25 mouse cellular contexts compared by ENCODE assay signal in genomic region chr3:93128052-93128451, GRCm38 (mm10). TPM values are rescaled to one million over a fixed set of nuclear protein-coding genes. Genes with fewer than 3 reads are reported as not detected.
DNase-seq lines count a peak whose midpoint lies in the region; ATAC-seq and TF ChIP-seq lines count a peak whose summit lies in the region.
"Had no signal": no experiment of that assay in that cellular context is flagged by ENCODE, and none has a peak within 500 bp of the region (broad histone marks: within the 10 kb centered on the region; RNA-seq: fewer than 3 reads in every experiment).

No protein-coding gene starts in this region.

- H3K4me1 ChIP-seq in kidney, embryonic 14.5 days (ENCODE audit: control insufficient read depth, insufficient read depth, low read length), result no peaks in the 10 kb centered on the region
- no peaks in the 10 kb centered on the region for H3K4me1 ChIP-seq in embryonic facial prominence, embryonic 15.5 days
- H3K4me1 ChIP-seq in lung, postnatal 0 days (ENCODE audit: insufficient read depth, low read depth, low read length), result no peaks in the 10 kb centered on the region
- H3K4me1 ChIP-seq in stomach, embryonic 16.5 days (ENCODE audit: control insufficient read depth, insufficient read depth, low read length), result no peaks in the 10 kb centered on the region
- H3K4me1 ChIP-seq: forebrain, embryonic 12.5 days; megakaryocyte, embryonic 14.5 days; neural tube, embryonic 12.5 days had no signal

- ATAC-seq in kidney, embryonic 14.5 days (ENCODE audit: low FRiP score, low TSS enrichment), result peak; percentile 55; the same call in 1 of the 2 replicates
- ATAC-seq in embryonic facial prominence, embryonic 15.5 days (ENCODE audit: insufficient number of reproducible peaks, low FRiP score, low TSS enrichment, low read depth), result 0 out of 2 replicates have a peak, but pooled peaks have one; percentile 27
- peak; percentile 87 for ATAC-seq in lung, postnatal 0 days
- peak; percentile 57; the same call in 1 of the 2 replicates for ATAC-seq in stomach, embryonic 16.5 days (ENCODE audit: insufficient read depth, low FRiP score)
- ATAC-seq: inflammation-experienced regulatory T-cells, adult 6 months; liver, postnatal 0 days had no signal

- H3K27me3 ChIP-seq in kidney, embryonic 14.5 days (ENCODE audit: control insufficient read depth, insufficient read depth, low read length), result no peaks in the 10 kb centered on the region
- H3K27me3 ChIP-seq in embryonic facial prominence, embryonic 15.5 days, result no peaks in the 10 kb centered on the region
- no peaks in the 10 kb centered on the region for H3K27me3 ChIP-seq in lung, postnatal 0 days (replicated peaks; ENCODE audit: insufficient read depth, low read length)
- no peaks in the 10 kb centered on the region for H3K27me3 ChIP-seq in stomach, embryonic 16.5 days (ENCODE audit: control insufficient read depth, insufficient read depth, low read length)
- H3K27me3 ChIP-seq: forebrain, embryonic 12.5 days; megakaryocyte, embryonic 14.5 days; neural tube, embryonic 12.5 days had no signal

- peak; percentile 46 for TF ChIP-seq EP300 in lung, postnatal 0 days (IDR thresholded peaks at IDR 0.05)

- TF ChIP-seq CTCF in lung, postnatal 0 days (IDR thresholded peaks at IDR 0.05), result no peak

- H3K4me3 ChIP-seq in kidney, embryonic 14.5 days (ENCODE audit: low read length), result no peak overlapping the region
- no peak overlapping the region for H3K4me3 ChIP-seq in embryonic facial prominence, embryonic 15.5 days (replicated peaks)
- H3K4me3 ChIP-seq in lung, postnatal 0 days (ENCODE audit: low read depth, low read length), result no peak overlapping the region
- no peak overlapping the region for H3K4me3 ChIP-seq in stomach, embryonic 16.5 days (replicated peaks; ENCODE audit: low read length)
- H3K4me3 ChIP-seq: forebrain, embryonic 12.5 days; megakaryocyte, embryonic 14.5 days; neural tube, embryonic 12.5 days had no signal

- 7% methylated on average over 4 of the region's 4 CpGs for WGBS in kidney, embryonic 14.5 days
- 46% methylated on average over 4 of the region's 4 CpGs for WGBS in embryonic facial prominence, embryonic 15.5 days
- 14% methylated on average over 4 of the region's 4 CpGs for WGBS in lung, postnatal 0 days
- WGBS in stomach, embryonic 16.5 days, result 29% methylated on average over 4 of the region's 4 CpGs

- H3K36me3 ChIP-seq in kidney, embryonic 14.5 days (ENCODE audit: control insufficient read depth, insufficient read depth, low read length), result no peaks in the 10 kb centered on the region
- no peaks in the 10 kb centered on the region for H3K36me3 ChIP-seq in embryonic facial prominence, embryonic 15.5 days
- H3K36me3 ChIP-seq in lung, postnatal 0 days (ENCODE audit: insufficient read depth, low read length), result no peaks in the 10 kb centered on the region
- no peaks in the 10 kb centered on the region for H3K36me3 ChIP-seq in stomach, embryonic 16.5 days (ENCODE audit: control insufficient read depth, insufficient read depth, low read length)
- H3K36me3 ChIP-seq: forebrain, embryonic 12.5 days; neural tube, embryonic 12.5 days had no signal

- H3K9me3 ChIP-seq in kidney, embryonic 14.5 days (ENCODE audit: control insufficient read depth, low read length), result no peaks in the 10 kb centered on the region
- no peaks in the 10 kb centered on the region for H3K9me3 ChIP-seq in embryonic facial prominence, embryonic 15.5 days (replicated peaks)
- no peaks in the 10 kb centered on the region for H3K9me3 ChIP-seq in lung, postnatal 0 days (ENCODE audit: low read length)
- H3K9me3 ChIP-seq in stomach, embryonic 16.5 days (replicated peaks; ENCODE audit: control insufficient read depth, low read length), result no peaks in the 10 kb centered on the region
- H3K9me3 ChIP-seq: forebrain, embryonic 12.5 days; megakaryocyte, embryonic 14.5 days; neural tube, embryonic 12.5 days had no signal

- H3K4me2 ChIP-seq in kidney, embryonic 14.5 days (replicated peaks; ENCODE audit: low read depth, low read length), result no peak overlapping the region
- H3K4me2 ChIP-seq in embryonic facial prominence, embryonic 15.5 days (replicated peaks), result no peak overlapping the region
- no peak overlapping the region for H3K4me2 ChIP-seq in lung, postnatal 0 days (replicated peaks; ENCODE audit: low read depth, low read length)
- no peak overlapping the region for H3K4me2 ChIP-seq in stomach, embryonic 16.5 days (ENCODE audit: low read depth, low read length)
- H3K4me2 ChIP-seq: forebrain, embryonic 12.5 days; hindbrain, embryonic 14.5 days; neural tube, embryonic 12.5 days had no signal

- H3K9ac ChIP-seq in kidney, embryonic 14.5 days (ENCODE audit: low read depth, low read length), result no peak overlapping the region
- no peak overlapping the region for H3K9ac ChIP-seq in embryonic facial prominence, embryonic 15.5 days
- H3K9ac ChIP-seq in lung, postnatal 0 days (replicated peaks; ENCODE audit: low read depth), result no peak overlapping the region
- H3K9ac ChIP-seq in stomach, embryonic 16.5 days (ENCODE audit: low read length), result no peak overlapping the region
- H3K9ac ChIP-seq: forebrain, embryonic 12.5 days; hindbrain, embryonic 14.5 days; liver, postnatal 0 days; neural tube, embryonic 12.5 days had no signal

- H3K27ac ChIP-seq in kidney, embryonic 14.5 days (ENCODE audit: low read depth, low read length), result no peak overlapping the region
- peak overlapping the region; percentile 25; the same call in 1 of the 2 replicates for H3K27ac ChIP-seq in embryonic facial prominence, embryonic 15.5 days (replicated peaks)
- H3K27ac ChIP-seq in lung, postnatal 0 days (ENCODE audit: low read length), result no peak overlapping the region
- H3K27ac ChIP-seq in stomach, embryonic 16.5 days (ENCODE audit: low read length), result peak overlapping the region; percentile 72
- H3K27ac ChIP-seq: forebrain, embryonic 12.5 days; hindbrain, embryonic 14.5 days; neural tube, embryonic 12.5 days had no signal

- no peak for DNase-seq in kidney, postnatal 36 days
- DNase-seq in lung, postnatal 0 days (ENCODE audit: low spot score), result peak; percentile 83
- DNase-seq in layer of hippocampus, adult 11-12 months (ENCODE audit: low spot score), result no peak
- no peak for DNase-seq in Muller cell, postnatal 12 days (ENCODE audit: inconsistent ontology term)
- DNase-seq: adrenal gland, postnatal 25 days; cerebellum, adult 9-10 months; gastrocnemius, postnatal 36 days; kidney, adult 2 months; left cerebral cortex, postnatal 4 days; liver, postnatal 0 days; midbrain, embryonic 14.5 days; right cerebral cortex, postnatal 14 days; thymus, adult 18-20 months; thymus, postnatal 4 days had no signal

RNA-seq across cellular contexts. Expression of gene Crnn, which starts 16.5 kb away (rescaled TPM):
- polyA plus RNA-seq in kidney, embryonic 14.5 days (2014; fragmentation: Nextera tagmentation; extraction: Ambion mirVana), result not detected in 2 replicates
- 12.2 and 12.8 TPM in 2 replicates for polyA plus RNA-seq in embryonic facial prominence, embryonic 15.5 days (2015; fragmentation: Nextera tagmentation; extraction: Ambion mirVana)
- polyA plus RNA-seq in lung, postnatal 0 days (2015; fragmentation: Nextera tagmentation; extraction: Ambion mirVana), result not detected in 2 replicates
- polyA plus RNA-seq in stomach, embryonic 16.5 days (2015; fragmentation: Nextera tagmentation; extraction: Ambion mirVana), result 1.6 and 2.4 TPM in 2 replicates
- polyA plus RNA-seq: forebrain, embryonic 12.5 days; heart, embryonic 14.5 days; hindbrain, embryonic 14.5 days; inflammation-experienced regulatory T-cells, adult 6 months; kidney, adult 2 months; liver, adult 2 months; liver, postnatal 0 days; midbrain, embryonic 14.5 days; neural tube, embryonic 12.5 days; spleen, adult 2 months had no signal

RNA-seq across cellular contexts. Expression of gene Gm4858, which starts 59.4 kb away (rescaled TPM):
- not detected in 2 replicates for polyA plus RNA-seq in kidney, embryonic 14.5 days (2014; fragmentation: Nextera tagmentation; extraction: Ambion mirVana)
- not detected in 2 replicates for polyA plus RNA-seq in embryonic facial prominence, embryonic 15.5 days (2015; fragmentation: Nextera tagmentation; extraction: Ambion mirVana)
- polyA plus RNA-seq in lung, postnatal 0 days (2015; fragmentation: Nextera tagmentation; extraction: Ambion mirVana), result not detected in 2 replicates
- not detected in 2 replicates for polyA plus RNA-seq in stomach, embryonic 16.5 days (2015; fragmentation: Nextera tagmentation; extraction: Ambion mirVana)
- polyA plus RNA-seq: forebrain, embryonic 12.5 days; heart, embryonic 14.5 days; hindbrain, embryonic 14.5 days; inflammation-experienced regulatory T-cells, adult 6 months; kidney, adult 2 months; liver, adult 2 months; liver, postnatal 0 days; midbrain, embryonic 14.5 days; neural tube, embryonic 12.5 days; spleen, adult 2 months had no signal

Comparison
In these comparisons a context has a peak if more than half of its experiments do, and no peak if none do; other contexts are left out.
1. ATAC-seq: peak in every context shown above with its lines; median percentile 87 in lung, postnatal 0 days; 57 in stomach, embryonic 16.5 days; 55 in kidney, embryonic 14.5 days; 27 in embryonic facial prominence, embryonic 15.5 days.
2. H3K27ac ChIP-seq: peak in embryonic facial prominence, embryonic 15.5 days (single experiment) and stomach, embryonic 16.5 days (single experiment); none in kidney, embryonic 14.5 days (single experiment) and lung, postnatal 0 days (single experiment).